Mouse (Mus musculus) activated CD4-positive, CD25-positive, alpha-beta regulatory T cell (primary cell): ENCODE data around the gene Coro2a. TPM values are rescaled to one million over a fixed set of nuclear protein-coding genes. Genes with fewer than 3 reads are reported as not detected.

Source experiments
- polyA plus RNA-seq, 2 experiments: library from polyadenylated mRNA; unstranded; fragments of 100-300 nt; shearing (Covaris generic); gene quantifications; one replicate each; pipeline ENCODE4 v1.2.1; 2017

Gene Coro2a
- 100 to 1,000 TPM; 121 to 170 TPM for polyA plus RNA-seq

GRCm38 (mm10) chr4:46601844-46602423, at the start of gene Coro2a:
TSS of gene Coro2a (minus strand) at chr4:46602202.

GRCm38 (mm10) chr4:46650086-46650753, 48.2 kb upstream of the Coro2a start, which contains the start of gene Tbc1d2:
TSS of gene Tbc1d2 (minus strand) at chr4:46650209.

GRCm38 (mm10) chr4:46535840-46536361, 66.1 kb downstream of the Coro2a start, which contains the start of gene Trim14:
TSS of gene Trim14 (minus strand) at chr4:46536141.

GRCm38 (mm10) chr4:46489028-46489925, 112.7 kb downstream of the Coro2a start, which contains the start of gene Nans:
TSS of gene Nans (plus strand) at chr4:46489248.

Other genes starting within 250 kb of the Coro2a start
- gene Trmo, start 212.8 kb downstream of the Coro2a start, polyA plus RNA-seq: 10 to 100 TPM; 12.8 to 25.4 TPM
- 1 to 10 TPM; 1.1 to 4.5 TPM for gene Hemgn, start 188.7 kb downstream of the Coro2a start, polyA plus RNA-seq
- gene Anp32b, start 151.3 kb downstream of the Coro2a start, polyA plus RNA-seq: 100 to 1,000 TPM; 228 to 258 TPM
- gene Nans, start 113.0 kb downstream of the Coro2a start, polyA plus RNA-seq: 10 to 100 TPM; 87.4 to 88.2 TPM
- gene Trim14, start 66.1 kb downstream of the Coro2a start, polyA plus RNA-seq: 100 to 1,000 TPM in 1 of 2 experiments, 10 to 100 TPM in 1; 99.0 to 136 TPM
- 1 to 10 TPM in 1 of 2 experiments, under 1 TPM in 1; 0.88 to 5.7 TPM for gene Tbc1d2, start 48.0 kb upstream of the Coro2a start, polyA plus RNA-seq